Mouse (Mus musculus): ENCODE measurements at regions not wholly inside any gene's neighbourhood (a gene's known extent, or its start where the extent isn't known, plus 50 kb on each side); places are given as distances from the start of the nearest gene placed in this dataset.

DNA sequence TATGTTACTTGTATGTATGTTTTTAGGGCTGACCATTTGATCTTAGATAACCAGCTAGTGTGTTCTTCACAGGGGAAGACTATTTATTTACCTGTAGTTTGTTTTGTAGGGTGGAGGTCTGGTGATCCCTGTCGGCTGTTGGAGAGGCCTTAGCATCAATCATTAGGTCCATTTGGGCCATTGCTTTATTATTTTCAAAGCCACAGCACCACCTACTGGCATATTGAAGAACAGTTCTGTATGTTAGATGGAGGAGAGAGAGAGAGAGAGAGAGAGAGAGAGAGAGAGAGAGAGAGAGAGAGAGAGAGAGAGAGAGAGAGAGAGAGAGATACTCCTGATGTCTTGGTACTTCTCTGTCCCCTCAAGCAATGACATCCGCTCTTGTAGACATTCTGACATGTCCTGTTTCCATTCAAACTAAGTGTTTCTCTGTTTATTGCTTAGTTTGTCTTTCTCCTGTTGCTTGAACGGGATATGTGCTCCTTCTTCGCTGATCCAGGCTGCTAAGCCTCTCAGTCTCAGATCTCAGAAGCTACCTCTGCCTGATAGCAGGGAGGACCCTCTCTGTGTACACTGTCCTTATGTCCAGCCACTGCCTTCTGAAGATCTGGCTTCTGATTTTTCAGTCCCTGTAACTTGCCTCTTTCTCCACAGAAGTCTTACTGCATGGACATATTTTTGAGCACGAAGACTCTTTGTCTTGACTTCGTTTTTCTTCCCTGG, 52.9 kb upstream of the Fam241a start:
- TF ChIP-seq CTCF (IDR thresholded peaks at IDR 0.05; ENCODE audit: low read depth, low read length) (no peak), POLR2A (IDR thresholded peaks at IDR 0.05; ENCODE audit: borderline replicate concordance, low read depth, low read length) (no peak)
